Mouse (Mus musculus) liver (tissue): ENCODE results near the gene Treh.

ENCODE experiments used
- DNase-seq: peaks from one replicate; pipeline ENCODE4 v3.0.0-alpha.2; 2020; ENCODE audit warnings: mixed read lengths

Treh gene

DNA sequence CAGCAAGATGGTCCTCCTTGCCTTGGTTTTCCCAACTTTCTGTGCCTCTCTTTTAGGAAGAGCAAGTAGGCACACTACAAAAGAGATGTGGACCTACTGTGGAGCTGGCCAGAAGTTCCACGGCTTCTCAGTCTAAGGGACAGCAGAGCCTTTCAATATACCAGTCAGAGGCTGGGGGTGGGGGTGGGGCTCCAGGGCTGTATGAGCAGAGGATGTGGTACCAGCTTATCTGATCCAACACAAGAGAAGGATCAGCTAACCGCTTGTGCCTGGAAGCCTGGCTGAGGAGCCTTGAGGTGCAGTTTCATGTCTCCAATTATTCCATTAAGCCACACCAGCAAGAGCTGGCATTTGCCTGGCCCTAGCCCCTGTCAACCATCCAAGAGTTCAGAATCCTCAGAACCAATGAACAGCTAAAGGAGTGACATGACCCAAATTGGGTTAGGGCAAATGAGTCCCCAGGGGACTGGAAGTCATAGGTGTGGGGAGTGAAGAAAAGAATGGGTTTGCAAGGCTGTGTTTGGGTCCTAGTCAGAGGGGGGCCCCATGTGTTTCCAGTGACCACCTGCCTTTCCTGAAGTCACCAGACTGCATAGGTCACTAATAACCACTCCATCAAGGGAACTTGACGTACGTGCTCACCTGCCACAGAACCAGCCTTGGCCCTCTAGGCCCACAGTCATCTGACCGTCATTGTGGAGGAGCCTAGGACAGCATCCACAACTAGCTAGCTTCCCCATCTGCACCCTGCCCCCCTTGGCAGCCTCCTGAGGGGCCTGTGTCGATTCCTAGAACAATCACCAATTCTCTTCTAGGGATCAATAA is 44.2 kb downstream of the Treh start:
- no peak for DNase-seq

DNA sequence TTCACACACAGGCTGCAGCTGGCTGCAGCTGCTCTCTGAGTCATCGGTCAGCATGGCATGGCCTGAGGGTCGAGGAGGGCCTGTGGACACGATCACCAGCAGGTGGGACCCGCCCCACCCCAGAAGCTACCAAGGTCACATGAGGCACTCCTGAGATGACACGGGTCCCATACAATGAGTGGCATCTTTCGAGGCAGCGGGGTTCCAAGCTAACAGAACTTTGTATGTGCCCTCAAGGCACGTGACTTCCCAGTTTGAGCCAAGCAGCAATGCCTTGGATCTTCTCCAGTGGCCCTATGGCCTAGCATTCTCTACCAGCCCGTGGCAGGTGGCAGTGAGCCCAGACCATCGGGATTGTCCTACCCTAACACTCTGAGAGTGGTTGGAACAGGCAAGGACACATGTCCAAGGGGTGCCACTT is 44.8 kb downstream of the Treh start:
- no peak for DNase-seq

DNA sequence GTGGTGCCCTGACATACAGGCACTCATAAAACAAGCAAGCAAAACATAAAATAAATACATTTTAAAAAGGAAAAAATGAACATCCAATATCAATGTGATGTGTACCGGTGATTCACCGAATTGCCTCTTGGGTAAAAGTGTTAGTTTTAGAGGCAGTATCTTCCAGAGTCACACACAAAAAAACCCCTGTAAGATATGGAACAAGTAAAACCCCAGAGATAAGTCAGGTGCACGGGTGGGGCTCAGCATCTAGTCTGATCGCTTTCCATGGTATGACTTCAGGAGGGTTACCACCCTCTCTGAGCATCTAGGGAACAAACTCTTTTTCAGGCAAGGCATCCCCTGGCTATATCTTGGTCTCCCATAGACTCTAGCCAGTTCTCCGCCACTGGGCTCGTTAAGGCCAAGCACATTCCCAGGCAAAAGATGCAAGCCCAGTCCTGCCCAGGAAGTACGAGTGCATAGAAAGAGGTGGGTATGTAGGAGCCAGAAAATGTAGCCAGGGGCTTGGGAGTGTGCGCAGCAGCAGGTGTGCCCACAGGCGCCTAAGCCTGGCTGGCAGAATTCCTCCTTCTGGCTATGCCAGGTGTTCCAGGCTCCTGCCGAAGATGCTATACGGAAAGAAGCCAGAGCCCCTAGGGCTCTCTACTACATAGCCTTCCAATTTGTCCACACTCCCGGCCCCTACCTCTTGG is 46.1 kb downstream of the Treh start:
- no peak for DNase-seq

GRCm38 (mm10) chr9:44719632-44720357 is 46.8 kb downstream of the Treh start:
- DNase-seq, result no peak

- no peak for DNase-seq
These were observed 47.5 kb downstream of the Treh start for GRCm38 (mm10) chr9:44720358-44721153.

DNA sequence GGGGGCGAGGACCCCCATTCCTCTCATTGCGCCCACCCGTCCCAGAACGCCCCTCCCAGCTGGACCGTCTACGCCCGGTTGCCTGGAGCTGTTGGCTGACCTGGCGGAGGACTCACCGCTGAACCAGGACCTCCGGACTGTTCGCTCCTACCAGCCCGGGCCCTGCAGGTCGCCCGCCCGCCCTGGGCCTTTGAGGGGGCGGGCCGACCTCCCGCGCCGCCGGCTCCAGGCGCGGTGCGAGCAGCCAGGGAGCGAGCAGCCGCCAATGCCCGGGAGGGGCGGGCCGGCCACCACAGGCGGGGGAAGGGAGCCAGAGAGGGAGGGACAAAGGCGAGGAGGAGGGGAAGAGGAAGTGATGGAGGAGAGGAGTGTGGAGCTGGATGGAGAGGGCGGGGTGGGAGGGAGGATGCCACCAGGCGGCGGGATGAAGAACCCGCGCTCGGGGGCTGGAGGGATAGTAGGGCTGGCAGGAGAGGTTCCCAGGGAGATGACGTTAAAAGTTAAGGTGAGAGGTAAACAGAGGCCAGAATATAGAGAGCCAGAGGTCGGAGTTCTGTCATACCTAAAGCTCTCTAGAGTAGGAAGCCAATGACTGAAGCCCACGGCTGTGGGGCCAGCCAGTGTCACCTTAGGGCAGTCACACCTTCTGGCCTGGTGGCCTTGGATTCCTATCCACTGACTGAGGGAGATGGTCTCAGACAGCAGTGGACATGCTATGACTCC is 48.3 kb downstream of the Treh start:
- peak; percentile 82 for DNase-seq

GRCm38 (mm10) chr9:44721877-44722186 is 48.8 kb downstream of the Treh start:
- no peak for DNase-seq

- no peak for DNase-seq
These were observed 49.5 kb downstream of the Treh start for GRCm38 (mm10) chr9:44722575-44722974.

- DNase-seq, result no peak
These were observed 50.0 kb downstream of the Treh start for GRCm38 (mm10) chr9:44723008-44723407.

DNA sequence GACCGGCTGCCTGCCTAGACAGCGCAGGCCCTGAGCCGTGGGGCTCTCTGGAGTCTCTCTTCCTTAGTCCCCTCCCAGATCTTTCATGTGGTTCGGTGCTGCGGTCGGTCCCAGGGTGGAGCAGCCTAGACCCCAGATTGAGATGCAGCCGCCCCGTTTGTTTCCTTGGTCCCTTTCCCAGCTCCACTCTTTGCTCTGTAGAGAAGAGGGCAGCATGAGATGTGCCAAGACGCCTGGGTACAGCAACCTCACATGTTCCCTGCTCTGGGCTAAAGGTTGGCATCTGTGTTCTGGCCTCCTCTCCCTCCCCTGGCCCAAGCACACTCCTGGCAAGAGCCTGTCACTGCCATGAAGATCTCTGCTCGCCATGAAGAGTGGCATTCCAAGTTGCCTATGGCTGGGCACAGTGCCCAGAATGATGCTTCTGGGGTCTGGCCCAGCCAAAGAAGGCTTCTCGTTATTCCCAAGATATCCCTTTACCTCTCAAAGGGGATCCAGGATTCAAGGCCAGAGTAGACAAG is 50.5 kb downstream of the Treh start:
- no peak for DNase-seq

- no peak for DNase-seq
These were observed 51.2 kb downstream of the Treh start for GRCm38 (mm10) chr9:44724223-44724622.

DNA sequence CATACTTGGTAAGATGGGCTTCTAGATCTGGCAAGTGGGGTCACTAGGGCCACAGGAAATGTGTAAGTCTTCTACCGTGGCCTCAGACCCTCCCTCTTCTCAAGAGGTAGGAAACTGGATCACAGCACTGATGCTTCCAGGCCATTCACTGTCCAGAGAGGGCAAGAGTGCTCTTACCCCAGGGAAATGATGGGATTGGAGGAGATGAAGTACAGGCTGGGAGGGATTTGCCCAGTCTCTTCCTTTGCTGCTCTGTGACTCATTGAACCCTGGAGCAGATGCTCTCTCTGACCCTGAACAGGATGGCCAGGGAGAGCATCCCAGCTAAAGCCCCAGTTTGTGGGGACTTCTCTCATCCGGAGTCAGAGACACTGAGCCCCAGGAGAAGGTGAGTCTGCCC is 51.6 kb downstream of the Treh start:
- DNase-seq, result no peak

GRCm38 (mm10) chr9:44726431-44727146 is 53.6 kb downstream of the Treh start:
- no peak for DNase-seq

GRCm38 (mm10) chr9:44727441-44727840 is 54.4 kb downstream of the Treh start:
- DNase-seq, result no peak

DNA sequence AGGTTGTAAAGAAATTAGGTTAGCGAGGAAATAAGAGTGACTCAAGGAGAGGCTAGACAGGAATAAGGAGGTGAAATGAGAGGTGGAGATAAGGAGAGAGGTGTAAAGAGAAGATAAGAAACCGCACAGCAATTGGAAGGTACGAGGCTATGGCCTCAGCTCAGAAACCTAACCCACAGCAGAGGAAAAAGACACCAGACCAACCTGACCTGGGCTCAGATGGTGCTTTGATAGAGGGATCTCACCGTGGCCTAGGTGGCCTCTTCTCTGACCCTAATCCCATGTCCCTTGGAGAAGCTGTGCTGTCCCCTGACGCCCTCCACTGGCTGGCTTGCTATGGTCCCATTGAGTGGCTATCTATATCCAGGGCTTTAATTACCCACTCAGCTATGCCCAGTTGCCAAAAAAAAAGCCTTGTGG is 59.1 kb downstream of the Treh start:
- no peak for DNase-seq

DNA sequence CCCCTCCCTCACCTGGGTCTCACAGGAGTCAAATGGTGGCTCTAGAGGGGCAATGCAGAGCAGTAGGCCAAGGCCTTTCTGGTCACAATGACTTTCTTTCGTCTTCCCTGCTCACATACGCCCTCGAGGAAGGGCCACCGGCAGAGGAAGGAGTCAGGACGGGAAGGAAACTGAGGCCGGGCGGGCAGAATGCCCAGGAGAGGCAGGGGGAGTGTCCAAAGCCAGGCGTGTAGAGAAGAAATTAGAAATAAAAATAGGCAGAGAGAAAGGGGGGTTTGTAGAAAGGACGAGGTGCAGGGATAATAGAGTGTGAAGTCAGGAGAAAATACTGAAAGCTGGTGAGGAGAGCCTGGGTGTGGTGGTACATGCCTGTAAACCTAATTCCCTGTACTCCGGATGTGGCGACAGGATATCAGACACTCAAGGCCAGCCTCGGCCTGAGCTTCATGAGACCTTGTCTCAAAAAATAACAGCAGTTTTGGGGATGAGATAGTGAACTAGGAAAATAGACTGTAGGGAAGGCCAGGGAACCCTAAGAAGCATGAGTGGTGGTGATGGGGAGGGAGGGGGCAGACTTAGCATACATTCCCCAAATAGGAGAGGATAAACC is 60.0 kb downstream of the Treh start:
- DNase-seq, result no peak

- peak; percentile 30 for DNase-seq
These were observed 60.9 kb downstream of the Treh start for GRCm38 (mm10) chr9:44733671-44734523.

GRCm38 (mm10) chr9:44734524-44735494 is 61.8 kb downstream of the Treh start, which contains the start of gene Phldb1:
Gene Phldb1 (minus strand): TSS chr9:44735198.
- DNase-seq, result peak; percentile 68
